Mouse (Mus musculus) hindbrain, embryonic 14.5 days (tissue): ENCODE measurements around the gene Kif26b. TPM values are rescaled to one million over a fixed set of nuclear protein-coding genes. Genes with fewer than 3 reads are reported as not detected.
A peak's percentile ranks its signal among the peaks of the same experiment; 100 is the strongest.

Source experiments
- ATAC-seq: fragments of 200-750 bp; cut with Nextera tagmentation; 2 replicates; pipeline ENCODE4 v1.8.0; 2017; ENCODE audit warnings: moderate number of reproducible peaks, mild to moderate bottlenecking, moderate TSS enrichment, moderate library complexity; ENCODE audit not compliant: low FRiP score
- DNase-seq: peaks from one replicate; pipeline ENCODE4 v3.0.0-alpha.2; 2015; ENCODE audit warnings: low spot score
- H3K27ac ChIP-seq: fragments of 300-500 bp; sonication (generic); 2 replicates; pipeline ENCODE4 v1.5.1; 2014; ENCODE audit warnings: mild to moderate bottlenecking, moderate library complexity
- H3K27me3 ChIP-seq: fragments of 300-500 bp; sonication (generic); 2 replicates; pipeline ENCODE4 v1.6.1; 2014; ENCODE audit warnings: mild to moderate bottlenecking, low read length, mixed read lengths; ENCODE audit not compliant: control insufficient read depth, insufficient read depth
- H3K36me3 ChIP-seq: fragments of 300-500 bp; sonication (generic); replicated peaks from 2 replicates; pipeline ENCODE4 v1.6.1; 2014; ENCODE audit not compliant: control insufficient read depth, insufficient read depth
- H3K4me1 ChIP-seq: fragments of 300-500 bp; sonication (generic); replicated peaks from 2 replicates; pipeline ENCODE4 v1.6.1; 2014; ENCODE audit warnings: antibody characterized with exemption, low read length, mixed read lengths; ENCODE audit not compliant: control insufficient read depth, insufficient read depth
- H3K4me2 ChIP-seq: fragments of 300-500 bp; sonication (generic); replicated peaks from 2 replicates; pipeline ENCODE4 v1.6.1; 2014; ENCODE audit warnings: mild to moderate bottlenecking, moderate library complexity
- H3K4me3 ChIP-seq: fragments of 300-500 bp; sonication (generic); replicated peaks from 2 replicates; pipeline ENCODE4 v1.5.1; 2014; ENCODE audit warnings: mild to moderate bottlenecking, low read length
- H3K9ac ChIP-seq: fragments of 300-500 bp; sonication (generic); 2 replicates; pipeline ENCODE4 v1.6.1; 2014
- H3K9me3 ChIP-seq: fragments of 300-500 bp; sonication (generic); 2 replicates; pipeline ENCODE4 v1.6.1; 2016; ENCODE audit warnings: low read length; ENCODE audit not compliant: control insufficient read depth
- WGBS: fragments of 180-500 bp; shearing (Covaris S2); extraction: QIAGEN DNeasy Blood & Tissue Kit; methylation state at CpG from one replicate; pipeline ENCODE4 v1.1.7; 2014; 5-methylcytosine and 5-hydroxymethylcytosine counted together
- polyA plus RNA-seq: library from polyadenylated mRNA; unstranded; fragments of >200 nt; fragmentation: Nextera tagmentation; extraction: Ambion mirVana; gene quantifications from 2 replicates; pipeline ENCODE4 v1.2.1, GENCODE M21; 2014

The Kif26b gene
- polyA plus RNA-seq, 1 experiment from 2014 or later = 15.8 TPM

GRCm38 (mm10) chr1:178924492-178925183 lies 395.7 kb downstream of the Kif26b start:
- no peak for ATAC-seq
- H3K9ac ChIP-seq = no peak overlapping the region
- WGBS = 73% methylated on average over 8 of the region's 8 CpGs
- no peaks in the 10 kb centered on the region for H3K4me1 ChIP-seq
- H3K36me3 ChIP-seq = peaks cover 3% of the 10 kb centered on the region; the same call in 1 of the 2 replicates
- H3K4me3 ChIP-seq = no peak overlapping the region
- H3K4me2 ChIP-seq = no peak overlapping the region
- no peak for DNase-seq
- H3K27me3 ChIP-seq = no peaks in the 10 kb centered on the region
- no peaks in the 10 kb centered on the region for H3K9me3 ChIP-seq
- no peak overlapping the region for H3K27ac ChIP-seq

GRCm38 (mm10) chr1:178929531-178929930 lies 400.6 kb downstream of the Kif26b start:
- no peak overlapping the region for H3K4me2 ChIP-seq
- no peak overlapping the region for H3K27ac ChIP-seq
- no peaks in the 10 kb centered on the region for H3K27me3 ChIP-seq
- H3K9ac ChIP-seq = no peak overlapping the region
- 75% methylated on average over 4 of the region's 4 CpGs for WGBS
- no peaks in the 10 kb centered on the region for H3K9me3 ChIP-seq
- H3K4me3 ChIP-seq = no peak overlapping the region
- ATAC-seq (no peak), DNase-seq (no peak)
- peaks cover 13% of the 10 kb centered on the region for H3K36me3 ChIP-seq
- no peaks in the 10 kb centered on the region for H3K4me1 ChIP-seq

DNA sequence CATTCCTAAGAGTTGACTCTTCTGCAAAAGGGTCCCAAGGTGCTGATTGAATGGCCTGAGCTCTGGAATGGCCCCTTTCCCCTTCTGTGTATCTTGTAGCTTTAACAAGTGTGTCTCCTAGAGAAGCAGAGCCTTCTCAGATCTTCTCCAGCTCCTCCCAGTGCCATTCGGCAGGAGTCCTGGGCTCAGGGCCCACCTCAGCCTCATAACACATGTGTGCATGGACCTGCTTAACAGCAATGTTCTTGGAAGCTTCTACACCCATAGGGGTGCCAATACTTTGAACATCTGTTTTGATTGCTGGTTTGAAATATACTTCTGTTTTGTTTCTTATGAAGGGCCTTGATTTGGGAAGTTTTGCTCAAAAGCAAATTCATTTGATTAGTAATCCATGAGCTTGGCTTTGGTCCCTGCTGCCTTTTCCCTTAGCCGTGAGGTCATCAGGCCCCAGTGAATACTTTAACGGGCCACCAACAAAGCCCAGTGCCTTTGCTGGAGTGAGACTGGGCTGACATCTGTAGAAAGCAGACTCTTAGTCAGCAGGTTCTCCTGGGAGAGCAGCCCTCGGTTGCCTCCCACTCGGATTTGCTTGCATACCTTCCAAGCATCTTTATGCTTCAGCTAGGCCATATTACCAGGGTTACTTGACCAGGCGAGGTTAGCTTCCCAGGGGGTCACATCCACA lies 405.2 kb downstream of the Kif26b start:
- no peaks in the 10 kb centered on the region for H3K4me1 ChIP-seq
- peaks cover 10% of the 10 kb centered on the region for H3K36me3 ChIP-seq
- no peak overlapping the region for H3K9ac ChIP-seq
- H3K4me3 ChIP-seq = no peak overlapping the region
- DNase-seq (no peak), ATAC-seq (no peak)
- no peak overlapping the region for H3K27ac ChIP-seq
- H3K4me2 ChIP-seq = no peak overlapping the region
- H3K9me3 ChIP-seq = no peaks in the 10 kb centered on the region
- H3K27me3 ChIP-seq = no peaks in the 10 kb centered on the region
- WGBS = 84% methylated on average over 6 of the region's 6 CpGs

GRCm38 (mm10) chr1:178936457-178936856 lies 407.5 kb downstream of the Kif26b start:
- ATAC-seq (no peak), DNase-seq (no peak)
- 69% methylated on average over 4 of the region's 4 CpGs for WGBS
- H3K9ac ChIP-seq = no peak overlapping the region
- H3K4me3 ChIP-seq = no peak overlapping the region
- no peaks in the 10 kb centered on the region for H3K4me1 ChIP-seq
- H3K36me3 ChIP-seq = peaks cover 10% of the 10 kb centered on the region; the same call in 1 of the 2 replicates
- no peaks in the 10 kb centered on the region for H3K27me3 ChIP-seq
- no peak overlapping the region for H3K4me2 ChIP-seq
- no peaks in the 10 kb centered on the region for H3K9me3 ChIP-seq
- no peak overlapping the region for H3K27ac ChIP-seq

GRCm38 (mm10) chr1:178936976-178937375 lies 408.1 kb downstream of the Kif26b start:
- DNase-seq (no peak), ATAC-seq (no peak)
- H3K27ac ChIP-seq = no peak overlapping the region
- 79% methylated on average over 2 of the region's 2 CpGs for WGBS
- no peak overlapping the region for H3K9ac ChIP-seq
- no peak overlapping the region for H3K4me2 ChIP-seq
- H3K36me3 ChIP-seq = peaks cover 10% of the 10 kb centered on the region; the same call in 1 of the 2 replicates
- H3K4me3 ChIP-seq = no peak overlapping the region
- no peaks in the 10 kb centered on the region for H3K9me3 ChIP-seq
- H3K27me3 ChIP-seq = no peaks in the 10 kb centered on the region
- no peaks in the 10 kb centered on the region for H3K4me1 ChIP-seq

- no peak overlapping the region for H3K4me2 ChIP-seq
- no peaks in the 10 kb centered on the region for H3K9me3 ChIP-seq
- no peak overlapping the region for H3K4me3 ChIP-seq
- H3K4me1 ChIP-seq = no peaks in the 10 kb centered on the region; the same call in 1 of the 2 replicates
- WGBS = 88% methylated on average over 4 of the region's 4 CpGs
- no peaks in the 10 kb centered on the region for H3K27me3 ChIP-seq
- H3K9ac ChIP-seq = no peak overlapping the region
- H3K27ac ChIP-seq = no peak overlapping the region
- H3K36me3 ChIP-seq = no peaks in the 10 kb centered on the region
- no peak for DNase-seq
- no peak for ATAC-seq
These were observed 411.4 kb downstream of the Kif26b start for GRCm38 (mm10) chr1:178940353-178940752.

DNA sequence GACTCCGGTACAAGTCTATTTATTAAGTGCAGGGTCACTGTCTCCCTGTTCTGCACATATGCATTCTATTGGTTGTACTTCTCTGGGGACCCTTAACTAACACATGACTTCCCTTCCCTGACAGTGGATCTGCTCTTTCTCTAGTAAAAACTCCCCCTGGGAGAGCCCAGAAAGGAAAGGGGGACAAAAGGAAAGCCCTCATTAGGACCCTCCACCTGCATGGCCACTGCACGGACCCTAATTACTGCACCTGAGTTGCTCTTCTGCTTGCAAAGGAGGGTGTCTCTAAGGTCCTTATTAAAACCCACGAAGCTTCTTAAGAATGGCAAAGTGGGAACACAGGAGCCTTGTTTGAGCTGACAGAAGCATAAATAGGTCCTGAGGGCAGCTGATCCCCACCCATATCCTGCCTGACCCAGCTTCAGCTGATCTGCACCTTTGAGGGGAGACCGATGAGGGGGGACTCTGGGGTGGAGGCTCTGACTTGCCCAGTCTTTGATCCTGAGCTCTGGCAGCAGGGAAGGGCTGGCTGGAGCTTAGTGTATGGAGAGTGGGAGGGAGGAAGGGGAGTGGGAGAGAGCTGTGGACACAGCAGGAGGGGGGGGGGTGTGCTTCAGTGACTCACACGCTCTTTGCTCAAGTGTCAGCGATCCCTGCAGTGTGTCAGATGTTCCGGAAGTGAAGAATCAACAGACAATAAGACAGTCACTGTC lies 413.5 kb downstream of the Kif26b start:
- no peak for DNase-seq
- no peaks in the 10 kb centered on the region for H3K9me3 ChIP-seq
- H3K4me2 ChIP-seq = no peak overlapping the region
- no peaks in the 10 kb centered on the region for H3K27me3 ChIP-seq
- peak; percentile 55 for ATAC-seq
- H3K4me3 ChIP-seq = no peak overlapping the region
- H3K36me3 ChIP-seq = no peaks in the 10 kb centered on the region
- no peaks in the 10 kb centered on the region; the same call in 1 of the 2 replicates for H3K4me1 ChIP-seq
- H3K27ac ChIP-seq = no peak overlapping the region
- no peak overlapping the region for H3K9ac ChIP-seq
- WGBS = 35% methylated on average over 7 of the region's 7 CpGs

DNA sequence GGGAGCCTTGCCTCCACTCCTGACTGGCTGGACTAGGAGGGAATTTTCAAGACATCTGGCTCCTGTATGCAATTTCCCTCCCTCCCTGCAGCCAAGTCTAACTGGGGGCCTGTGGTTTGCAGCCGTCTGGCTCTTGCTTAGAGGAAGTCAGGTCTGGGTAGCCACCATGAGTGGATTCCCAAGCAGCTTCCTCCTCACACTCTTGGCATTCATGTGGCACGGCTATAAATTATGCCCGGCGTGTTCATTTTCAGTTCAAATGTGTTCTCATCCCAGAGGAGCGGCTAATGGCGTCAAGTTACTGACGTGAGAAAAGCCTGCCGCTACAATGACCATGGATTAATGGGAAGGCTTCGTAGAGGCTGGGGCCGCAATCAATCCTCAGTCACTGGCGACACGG lies 424.0 kb downstream of the Kif26b start:
- Histone ChIP-seq H3K4me1 (0 out of 2 replicates have a peak, but pooled peaks cover 12% of the 10 kb centered on the region), H3K4me3 (no peak overlapping the region), H3K9ac (0 out of 2 replicates have a peak overlapping the region, but pooled peaks have one; percentile 16), H3K27me3 (no peaks in the 10 kb centered on the region), H3K36me3 (no peaks in the 10 kb centered on the region), H3K27ac (peak overlapping the region; percentile 57; the same call in 1 of the 2 replicates), H3K4me2 (no peak overlapping the region), H3K9me3 (peaks cover 10% of the 10 kb centered on the region; the same call in 1 of the 2 replicates)
- 44% methylated on average over 12 of the region's 12 CpGs for WGBS
- DNase-seq = no peak
- ATAC-seq = no peak; the same call in 1 of the 2 replicates

GRCm38 (mm10) chr1:178958641-178959040 lies 429.7 kb downstream of the Kif26b start:
- Histone ChIP-seq H3K4me3 (no peak overlapping the region), H3K27ac (no peak overlapping the region), H3K9me3 (no peaks in the 10 kb centered on the region), H3K36me3 (no peaks in the 10 kb centered on the region), H3K9ac (no peak overlapping the region), H3K27me3 (no peaks in the 10 kb centered on the region), H3K4me1 (no peaks in the 10 kb centered on the region), H3K4me2 (no peak overlapping the region)
- DNase-seq (no peak), ATAC-seq (no peak)
- 92% methylated on average over 4 of the region's 4 CpGs for WGBS
